Mouse (Mus musculus) brain, embryonic 14.5 days (tissue): ENCODE results near the gene Tas2r119.

ENCODE experiments used
- CTCF ChIP-seq: fragments of 200-500 bp; IDR thresholded peaks from 2 replicates; pipeline ENCODE4 v1.5.1; 2012; ENCODE audit warnings: inconsistent platforms, mild to moderate bottlenecking, moderate library complexity, borderline replicate concordance; ENCODE audit not compliant: insufficient read depth, insufficient read length; ENCODE audit errors: extremely low read depth
- POLR2A ChIP-seq: fragments of 200-500 bp; IDR thresholded peaks from 2 replicates; pipeline ENCODE4 v1.6.1; 2012; ENCODE audit warnings: mild to moderate bottlenecking, inconsistent platforms, borderline replicate concordance; ENCODE audit not compliant: poor library complexity, insufficient read depth, insufficient read length, severe bottlenecking; ENCODE audit errors: extremely low read depth

DNA sequence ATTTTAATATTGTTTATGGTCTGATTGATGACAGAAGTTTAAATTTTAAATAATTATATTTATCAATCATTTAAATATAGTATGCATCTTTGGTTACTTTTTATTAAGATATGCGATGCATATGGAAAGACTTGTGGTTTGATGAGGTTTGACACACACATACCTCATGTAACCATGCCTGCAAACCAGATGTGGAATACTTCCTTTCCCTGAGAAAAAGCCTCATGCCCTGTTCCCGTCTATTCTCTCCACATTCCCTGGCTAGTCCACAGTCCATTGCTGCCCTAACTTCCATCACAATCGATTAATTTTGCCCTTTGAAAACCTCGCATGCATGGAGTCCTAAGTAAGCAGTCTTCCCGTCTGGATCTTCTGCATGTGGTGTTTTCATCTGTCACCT is 21.0 kb upstream of the Tas2r119 start:
- TF ChIP-seq CTCF (no peak), POLR2A (no peak)
